Mouse (Mus musculus) heart, postnatal 0 days (tissue): ENCODE measurements around the gene Adgb. TPM values are rescaled to one million over a fixed set of nuclear protein-coding genes. Genes with fewer than 3 reads are reported as not detected.
"Not testable (repeated sequence)": the region's sequence is repeated elsewhere in the genome, so short reads cannot be mapped to it uniquely, and the experiment has no call there.

Experiments
- ATAC-seq: fragments of 200-750 bp; cut with Nextera tagmentation; 2 replicates; pipeline ENCODE4 v1.8.0; 2017; ENCODE audit warnings: low read depth, moderate number of reproducible peaks, moderate library complexity; ENCODE audit not compliant: insufficient read depth
- DNase-seq: peaks from one replicate; pipeline ENCODE4 v3.0.0-alpha.2; 2016; ENCODE audit warnings: low spot score
- H3K27ac ChIP-seq: fragments of 300-500 bp; sonication (generic); 2 replicates; pipeline ENCODE4 v1.5.1; 2014; ENCODE audit warnings: low read depth, mild to moderate bottlenecking
- H3K27me3 ChIP-seq: fragments of 300-500 bp; sonication (generic); 2 replicates; pipeline ENCODE4 v1.6.1; 2014; ENCODE audit warnings: low read length, mixed read lengths; ENCODE audit not compliant: control insufficient read depth, insufficient read depth
- H3K36me3 ChIP-seq: fragments of 300-500 bp; sonication (generic); replicated peaks from 2 replicates; pipeline ENCODE4 v1.6.1; 2014; ENCODE audit warnings: low read length, mixed read lengths; ENCODE audit not compliant: control insufficient read depth, insufficient read depth
- H3K4me1 ChIP-seq: fragments of 300-500 bp; sonication (generic); 2 replicates; pipeline ENCODE4 v1.6.1; 2014; ENCODE audit warnings: antibody characterized with exemption; ENCODE audit not compliant: control insufficient read depth, insufficient read depth
- H3K4me2 ChIP-seq: fragments of 300-500 bp; sonication (generic); 2 replicates; pipeline ENCODE4 v1.6.1; 2014; ENCODE audit warnings: low read depth, mild to moderate bottlenecking, low read length, moderate library complexity
- H3K4me3 ChIP-seq: fragments of 300-500 bp; sonication (generic); 2 replicates; pipeline ENCODE4 v1.5.1; 2014; ENCODE audit warnings: low read depth, low read length
- H3K9ac ChIP-seq: fragments of 300-500 bp; sonication (generic); replicated peaks from 2 replicates; pipeline ENCODE4 v1.6.1; 2014; ENCODE audit warnings: low read depth, low read length, mixed read lengths
- H3K9me3 ChIP-seq: fragments of 300-500 bp; sonication (generic); replicated peaks from 2 replicates; pipeline ENCODE4 v1.6.1; 2016; ENCODE audit warnings: low read length; ENCODE audit not compliant: control insufficient read depth
- CTCF ChIP-seq: IDR thresholded peaks from 2 replicates; pipeline ENCODE4 v1.5.1; 2016; ENCODE audit warnings: antibody characterized with exemption, control low read depth, low read depth
- EP300 ChIP-seq: IDR thresholded peaks from 2 replicates; pipeline ENCODE4 v1.6.1; 2016; ENCODE audit warnings: antibody characterized with exemption, low read depth
- WGBS: fragments of 180-500 bp; shearing (Covaris S2); extraction: QIAGEN DNeasy Blood & Tissue Kit; methylation state at CpG from one replicate; pipeline ENCODE4 v1.1.7; 2014; 5-methylcytosine and 5-hydroxymethylcytosine counted together
- polyA plus RNA-seq: library from polyadenylated mRNA; unstranded; fragments of >200 nt; fragmentation: Nextera tagmentation; extraction: Ambion mirVana; gene quantifications from 2 replicates; pipeline ENCODE4 v1.2.1, GENCODE M21; 2015
- total RNA-seq: library from RNA; depleted of rRNA; stranded (reverse); fragments of >200 nt; gene quantifications from 2 replicates; pipeline ENCODE4 v1.2.3, GENCODE M21; 2014; ENCODE audit warnings: low replicate concordance; rRNA removed

The Adgb gene
- total RNA-seq (not detected in 2 replicates), polyA plus RNA-seq (0.07 and 0.12 TPM in 2 replicates)

- Histone ChIP-seq H3K4me1 (peaks cover 6% of the 10 kb centered on the region; the same call in 1 of the 2 replicates), H3K36me3 (no peaks in the 10 kb centered on the region), H3K9me3 (no peaks in the 10 kb centered on the region), H3K4me2 (peak within 1 kb of the TSS; percentile 60), H3K9ac (peak within 1 kb of the TSS; percentile 2; the same call in 1 of the 2 replicates), H3K27ac (no peak within 1 kb of the TSS), H3K4me3 (peak within 1 kb of the TSS; percentile 19), H3K27me3 (no peaks in the 10 kb centered on the region)
- DNase-seq: peak; percentile 63
- peak; percentile 91 for ATAC-seq
- no peak for TF ChIP-seq EP300
- no peak for TF ChIP-seq CTCF
- WGBS: 5% methylated on average over 22 of the region's 22 CpGs
Observed at GRCm38 (mm10) chr10:10471961-10472610, at the start of gene Adgb. TSS of gene Adgb (minus strand) at chr10:10472326.

DNA sequence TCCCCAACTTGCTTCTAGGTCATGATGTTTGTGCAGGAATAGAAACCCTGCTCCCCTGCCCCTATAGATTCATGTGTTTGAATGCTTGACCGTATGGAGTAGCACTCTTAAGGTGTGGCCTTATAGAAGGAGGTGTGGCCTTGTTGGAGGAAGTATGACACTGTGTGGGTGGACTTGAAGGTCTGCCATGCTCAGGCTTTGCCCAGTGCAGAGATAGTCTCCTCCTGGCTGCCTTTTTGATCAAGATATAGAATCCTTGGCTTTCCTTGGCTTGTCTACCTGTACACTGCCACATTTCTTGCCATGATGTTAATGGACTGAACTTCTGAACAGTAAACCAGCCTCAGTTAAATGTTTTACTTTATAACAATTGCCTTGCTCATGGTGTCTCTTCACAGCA lies 8.0 kb upstream of the Adgb start:
- H3K9me3 ChIP-seq: no peaks in the 10 kb centered on the region
- 70% methylated on average over 1 of the region's 1 CpGs for WGBS
- DNase-seq (no peak), ATAC-seq (no peak)
- H3K36me3 ChIP-seq: no peaks in the 10 kb centered on the region
- no peak overlapping the region for H3K4me3 ChIP-seq
- no peak for TF ChIP-seq EP300
- no peak for TF ChIP-seq CTCF
- no peak overlapping the region for H3K4me2 ChIP-seq
- no peak overlapping the region for H3K9ac ChIP-seq
- H3K27me3 ChIP-seq: no peaks in the 10 kb centered on the region
- no peak overlapping the region for H3K27ac ChIP-seq
- no peaks in the 10 kb centered on the region for H3K4me1 ChIP-seq

DNA sequence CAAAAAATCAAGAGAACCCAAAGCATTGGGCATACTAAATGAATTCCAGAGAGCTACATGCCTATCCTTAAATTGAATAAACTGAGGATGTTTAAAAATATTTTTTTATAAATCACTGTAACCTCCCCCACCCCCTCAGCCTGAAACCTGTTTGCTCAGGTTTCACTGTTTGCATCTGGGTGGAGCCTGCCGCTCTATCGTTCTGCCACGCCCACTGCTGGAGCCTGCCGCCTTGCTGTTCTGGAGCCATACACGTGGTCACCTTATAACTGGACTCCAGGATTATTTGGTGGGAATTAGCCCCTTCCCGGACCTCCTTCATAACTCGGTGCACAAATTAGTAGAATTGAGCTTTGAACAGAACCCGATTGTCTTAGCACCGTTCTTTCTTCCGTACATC lies 5.3 kb upstream of the Adgb start:
- not testable (repeated sequence) for H3K36me3 ChIP-seq, H3K9me3 ChIP-seq, H3K4me3 ChIP-seq, H3K9ac ChIP-seq, DNase-seq, H3K4me1 ChIP-seq, ATAC-seq, H3K27me3 ChIP-seq, H3K27ac ChIP-seq, H3K4me2 ChIP-seq
- 56% methylated on average over 10 of the region's 10 CpGs for WGBS

- H3K36me3 ChIP-seq: no peaks in the 10 kb centered on the region
- no peak for ATAC-seq
- no peak overlapping the region for H3K9ac ChIP-seq
Observed at GRCm38 (mm10) chr10:10476956-10477355, 4.8 kb upstream of the Adgb start.

GRCm38 (mm10) chr10:10476549-10476948 lies 4.4 kb upstream of the Adgb start:
- Histone ChIP-seq H3K9me3 (no peaks in the 10 kb centered on the region), H3K4me1 (peaks cover 6% of the 10 kb centered on the region; the same call in 1 of the 2 replicates), H3K27me3 (no peaks in the 10 kb centered on the region), H3K27ac (no peak overlapping the region), H3K4me3 (no peak overlapping the region), H3K4me2 (no peak overlapping the region), H3K36me3 (no peaks in the 10 kb centered on the region), H3K9ac (no peak overlapping the region)
- DNase-seq: no peak
- WGBS: 61% methylated on average over 2 of the region's 2 CpGs
- TF ChIP-seq EP300 (no peak), CTCF (no peak)
- no peak for ATAC-seq

More at GRCm38 (mm10) chr10:10476956-10477355, 4.8 kb upstream of the Adgb start:
- no peak for DNase-seq
- no peak overlapping the region for H3K27ac ChIP-seq
- WGBS: 29% methylated on average over 5 of the region's 5 CpGs
- no peaks in the 10 kb centered on the region for H3K27me3 ChIP-seq
- H3K4me2 ChIP-seq: no peak overlapping the region
- H3K9me3 ChIP-seq: no peaks in the 10 kb centered on the region
- TF ChIP-seq CTCF (no peak), EP300 (no peak)
- H3K4me1 ChIP-seq: peaks cover 6% of the 10 kb centered on the region; the same call in 1 of the 2 replicates
- H3K4me3 ChIP-seq: no peak overlapping the region
